Mouse (Mus musculus) embryonic fibroblast, embryonic 13.5 days (primary cell): ENCODE data around the gene Pex19.

ENCODE experiments used
- CTCF ChIP-seq: IDR thresholded peaks from 2 replicates; pipeline ENCODE4 v1.5.1; 2011; ENCODE audit warnings: mild to moderate bottlenecking, control low read depth, low read length, moderate library complexity, borderline replicate concordance; ENCODE audit not compliant: insufficient read depth
- POLR2A ChIP-seq: IDR thresholded peaks from 2 replicates; pipeline ENCODE4 v1.6.1; 2011; ENCODE audit warnings: low read depth, mild to moderate bottlenecking, control low read depth, low read length, moderate library complexity

DNA sequence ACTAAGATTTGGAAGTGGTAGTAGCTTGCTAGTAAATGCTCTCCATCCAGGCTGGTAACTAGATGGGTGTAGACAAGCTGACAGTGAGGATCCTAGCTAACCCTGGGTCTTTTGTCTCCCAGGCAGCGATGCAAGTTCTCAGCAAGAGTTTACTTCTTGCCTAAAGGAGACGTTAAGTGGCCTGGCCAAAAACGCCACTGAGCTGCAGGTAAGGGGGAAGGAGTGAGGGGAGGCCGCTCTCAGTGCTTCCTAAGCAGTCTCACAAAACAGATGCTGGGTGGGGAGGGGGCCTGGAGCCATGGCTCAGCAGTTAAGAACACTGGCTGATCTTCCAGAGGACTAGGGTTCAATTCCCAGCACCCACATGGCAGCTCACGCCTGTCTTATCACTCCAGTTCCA lies 3.2 kb downstream of the Pex19 start:
- TF ChIP-seq POLR2A: no peak
- no peak for TF ChIP-seq CTCF
